Mouse (Mus musculus) CH12.LX (cell line): ENCODE data around the gene Plekhs1.

Source experiments
- CTCF ChIP-seq, 2 experiments: IDR thresholded peaks in 1 of 2; conservative IDR thresholded peaks in 1 of 2; 2 replicates each; pipeline ENCODE4 v1.5.1; 2011 to 2012; ENCODE audit warnings: low read depth in 2 of 2, low read length in 2 of 2, improper control_type of control experiment in 1 of 2, inconsistent platforms in 1 of 2, mild to moderate bottlenecking in 1 of 2, moderate library complexity in 1 of 2
- EP300 ChIP-seq: IDR thresholded peaks from 2 replicates; pipeline ENCODE4 v1.6.1; 2011; ENCODE audit warnings: low read length, improper control_type of control experiment

DNA sequence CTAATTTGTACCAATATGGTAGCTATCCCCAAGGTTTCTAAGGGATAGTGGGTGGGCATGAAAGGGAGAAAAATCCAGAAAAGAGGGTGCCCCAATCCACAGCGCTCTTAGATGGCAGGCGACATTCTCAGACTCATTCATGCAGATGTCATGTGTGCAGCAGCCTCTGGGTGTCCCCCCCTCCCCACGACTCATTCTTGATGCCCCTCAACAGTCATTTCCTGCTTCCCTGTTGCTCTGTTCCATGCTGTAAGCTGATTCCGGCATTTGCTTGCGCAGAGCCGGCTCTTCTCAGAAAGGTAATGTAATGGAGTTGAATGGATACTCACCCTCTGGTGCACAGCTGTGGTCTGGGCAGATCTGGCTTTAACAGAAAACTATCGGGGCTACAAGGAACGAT lies 31.1 kb upstream of the Plekhs1 start:
- TF ChIP-seq CTCF (conservative IDR thresholded peaks at IDR 0.05 in 1 of 2, IDR thresholded peaks at IDR 0.05 in 1 of 2; ENCODE audit: low read depth in 2 of 2, low read length in 2 of 2) (peak in 1 of 2 experiments; percentile 37; a peak in 2 of 4 replicates), EP300 (no peak)
